Mouse (Mus musculus): Measurements from ENCODE around the gene Il1r2. TPM values are rescaled to one million over a fixed set of nuclear protein-coding genes. Genes with fewer than 3 reads are reported as not detected.

The Il1r2 gene
- total RNA-seq, 2 experiments from 2014 or later = 0.89 to 1.1 TPM

DNA sequence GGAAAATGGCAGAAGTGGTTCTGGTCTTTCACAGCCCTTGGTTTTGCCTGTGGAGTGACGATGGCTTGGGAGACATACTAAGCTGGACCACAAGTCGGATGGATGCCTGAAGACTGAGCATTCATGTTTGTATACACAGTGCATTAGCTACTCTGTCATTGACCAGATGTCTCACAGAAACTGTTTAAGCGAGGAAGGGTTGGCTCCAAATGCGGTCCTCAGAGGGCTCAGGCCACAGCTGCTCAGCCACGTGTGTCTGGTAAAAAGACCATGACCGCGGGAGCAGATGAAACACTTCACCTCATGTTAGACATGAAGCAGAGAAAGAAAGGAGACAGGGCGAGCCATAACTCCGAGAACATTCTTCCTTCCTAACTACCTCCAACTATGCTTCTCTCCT lies 12.5 kb upstream of the Il1r2 start:
- DNase-seq = no peak

DNA sequence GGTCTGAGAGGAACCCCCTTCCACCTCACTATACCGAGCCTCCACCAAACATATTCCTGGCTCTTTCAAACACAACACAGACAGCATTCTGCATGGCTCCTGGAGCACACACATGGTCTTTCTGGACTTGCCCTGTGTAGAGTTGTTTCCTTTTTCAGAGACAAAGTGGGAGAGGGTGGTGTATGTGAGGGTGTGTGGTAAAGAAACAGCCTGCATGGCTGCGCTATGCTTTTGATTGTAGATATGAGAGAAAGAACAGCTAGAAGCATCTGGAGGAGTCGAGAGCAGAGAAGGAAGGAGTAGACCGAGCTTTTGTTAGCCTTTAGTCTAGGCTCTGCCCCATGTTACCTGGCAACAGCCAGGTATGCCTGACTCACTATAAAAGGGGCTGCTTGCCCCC lies 10.5 kb upstream of the Il1r2 start:
- DNase-seq = no peak

DNA sequence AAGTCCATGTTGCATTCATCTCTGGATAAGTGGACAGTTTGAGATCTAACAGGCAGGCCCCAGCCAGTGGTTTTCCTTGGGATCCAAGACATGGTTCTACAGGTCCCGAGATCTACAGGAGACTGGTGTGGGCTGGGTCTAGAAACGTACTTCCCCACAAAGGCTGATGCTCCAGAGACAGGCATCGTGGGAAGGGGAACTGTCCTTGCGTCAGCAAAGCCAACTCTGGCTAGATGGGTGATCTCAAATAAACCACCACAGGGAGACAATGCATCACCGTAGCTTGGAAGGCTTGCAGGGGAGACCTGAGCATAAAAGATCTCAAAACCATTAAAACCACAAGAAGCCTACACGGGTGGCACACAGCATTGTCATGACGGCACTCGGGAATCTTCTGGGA lies 9.4 kb upstream of the Il1r2 start:
- DNase-seq = no peak

DNA sequence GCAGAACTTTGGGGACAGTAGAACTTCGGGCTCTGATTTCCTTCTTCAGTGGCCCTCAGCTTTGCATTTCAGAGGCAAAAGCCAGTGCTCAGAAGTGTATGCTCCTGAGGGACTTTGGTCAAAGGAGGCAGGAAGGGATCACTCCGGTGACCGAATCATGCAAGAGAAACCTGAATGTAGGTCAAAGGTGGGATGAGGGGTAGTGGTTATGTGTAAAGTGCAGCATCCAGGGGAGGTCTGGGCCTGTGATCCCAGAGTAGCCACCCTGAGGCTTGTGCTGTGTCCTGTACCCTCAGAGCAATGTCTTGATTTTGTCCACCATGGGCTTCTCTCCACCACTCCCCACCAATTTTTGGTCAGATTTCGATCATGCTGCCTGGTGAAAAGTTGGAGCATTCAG lies 1.3 kb upstream of the Il1r2 start:
- no peak for DNase-seq

DNA sequence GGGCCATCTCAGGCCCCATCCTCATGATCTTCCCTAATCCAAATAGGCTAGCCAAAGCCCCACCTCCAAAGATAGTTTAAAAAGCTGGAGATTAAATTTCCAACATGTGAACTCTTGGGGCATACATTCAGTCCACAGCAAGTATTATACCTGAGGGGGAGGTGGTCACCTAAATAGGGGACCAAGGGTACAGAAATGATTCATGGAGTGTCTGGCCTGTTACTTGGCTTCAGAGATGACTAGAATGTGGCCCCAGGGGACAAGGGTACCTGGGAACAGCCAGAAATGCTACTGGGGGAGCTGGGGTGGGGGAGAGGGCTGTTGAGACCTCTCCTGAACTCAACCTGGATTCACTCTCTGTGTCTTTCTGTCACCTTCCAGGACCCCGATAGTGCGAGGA lies 3.4 kb downstream of the Il1r2 start:
- DNase-seq = no peak

DNA sequence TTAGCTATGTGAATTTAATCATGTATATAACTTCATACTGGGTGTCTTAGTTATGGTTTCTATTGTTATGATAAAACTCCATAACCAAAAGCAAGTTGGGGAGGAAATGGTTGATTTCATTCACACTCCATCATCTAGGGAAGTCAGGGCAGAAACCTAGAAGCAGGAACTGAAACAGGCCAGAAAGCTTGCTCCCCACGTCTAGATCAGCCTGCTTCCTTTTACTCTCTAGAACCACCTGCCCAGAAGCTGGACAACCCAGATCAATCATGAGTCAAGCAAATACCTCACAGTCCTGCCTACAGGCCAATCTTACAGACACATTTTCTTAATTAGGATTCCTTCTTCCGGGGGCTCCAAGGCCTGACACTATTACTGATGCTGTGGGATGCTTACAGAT lies 7.2 kb downstream of the Il1r2 start:
- DNase-seq = no peak

DNA sequence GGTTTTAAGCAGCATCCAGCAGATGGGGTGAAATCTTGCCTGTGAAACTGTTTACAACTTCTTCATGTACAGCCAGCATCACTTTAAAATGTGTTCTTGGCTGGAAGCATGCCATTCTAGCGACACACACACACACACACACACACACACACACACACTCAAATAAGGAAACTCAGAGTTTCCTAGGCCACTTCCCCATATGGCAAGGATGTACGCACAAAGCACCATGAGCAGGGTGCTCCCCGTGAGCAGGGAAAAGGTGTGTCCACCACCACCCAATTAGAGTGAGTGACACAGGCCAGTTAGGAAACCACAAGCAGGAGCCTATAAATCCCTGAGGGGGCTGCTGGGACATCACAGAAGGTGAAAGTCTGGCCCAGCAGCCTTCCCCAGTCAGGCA lies 10.5 kb downstream of the Il1r2 start:
- DNase-seq = no peak

DNA sequence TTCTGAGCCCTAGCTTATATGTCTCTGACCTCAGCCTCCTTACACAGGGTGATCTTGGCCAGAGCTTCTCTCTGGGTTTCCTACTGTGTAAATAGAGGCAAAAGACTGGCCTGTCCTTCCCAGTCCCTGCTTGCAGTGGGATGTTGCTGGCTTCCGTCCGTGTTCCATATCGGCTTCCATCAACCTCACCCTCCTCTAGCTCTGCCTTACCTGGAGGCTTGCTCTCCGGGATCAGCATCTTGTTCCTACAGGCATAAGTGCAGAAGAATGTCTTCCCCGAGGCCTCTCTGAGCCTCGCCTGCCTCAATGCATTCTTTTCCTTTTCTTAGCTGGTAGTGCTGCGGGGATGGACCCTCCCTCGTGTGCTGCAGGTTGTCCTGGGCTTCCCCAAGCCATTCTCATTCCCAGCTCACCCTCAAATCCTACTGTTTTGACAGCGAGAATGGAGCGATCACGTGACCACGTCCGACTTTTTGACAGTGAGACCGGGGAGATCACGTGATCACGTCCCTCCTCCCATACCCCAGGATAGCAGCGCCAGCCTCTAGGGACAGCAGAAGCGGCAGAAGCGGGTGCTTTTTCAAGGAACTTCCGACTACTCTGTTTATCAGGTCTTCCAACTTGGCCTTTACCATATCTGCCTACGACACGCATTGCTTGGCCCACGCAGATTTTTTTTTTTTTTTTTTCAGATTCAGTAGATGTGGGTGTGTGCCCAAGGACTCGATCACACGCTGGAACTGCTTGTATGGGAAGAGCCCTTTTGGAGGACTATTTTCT lies 11.7 kb downstream of the Il1r2 start:
- peak; percentile 59 to 74 for DNase-seq

DNA sequence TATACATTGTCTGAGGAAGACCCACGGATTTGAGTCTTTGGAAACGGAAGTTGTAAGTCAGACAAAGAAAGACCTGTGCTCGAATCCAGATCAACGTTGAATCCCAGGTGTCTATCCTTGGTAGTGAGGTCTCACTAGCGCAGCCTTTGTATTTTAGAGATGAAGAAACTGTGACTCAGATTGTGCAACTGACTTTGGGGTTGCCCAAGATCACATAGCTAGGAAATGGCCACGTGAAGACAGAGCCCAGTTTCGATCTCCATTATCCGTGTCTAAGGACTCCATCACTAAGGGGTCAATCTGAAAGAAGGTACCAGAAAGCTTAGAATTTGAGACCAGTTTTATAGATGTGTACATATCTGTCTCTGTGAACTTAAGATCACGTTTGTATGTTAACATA lies 17.3 kb downstream of the Il1r2 start:
- DNase-seq = no peak

DNA sequence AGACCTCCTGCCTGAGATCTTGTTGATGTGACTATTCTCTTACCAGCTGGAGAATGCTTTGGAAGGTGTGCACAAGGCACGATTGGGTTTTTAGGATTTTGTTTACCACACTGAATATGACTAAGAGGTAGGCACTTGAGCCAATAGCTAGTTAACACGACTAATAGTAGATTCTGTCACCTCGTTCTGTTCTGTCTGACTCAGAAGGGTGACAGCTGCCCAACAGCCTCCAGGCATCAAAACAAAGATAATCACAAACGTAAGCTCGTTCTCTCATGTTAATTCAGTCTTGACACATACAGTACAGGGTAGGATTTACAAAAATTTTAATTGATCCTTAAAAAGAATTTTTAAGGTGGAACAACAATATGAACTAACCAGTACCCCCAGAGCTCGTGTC lies 18.7 kb downstream of the Il1r2 start:
- no peak for DNase-seq

DNA sequence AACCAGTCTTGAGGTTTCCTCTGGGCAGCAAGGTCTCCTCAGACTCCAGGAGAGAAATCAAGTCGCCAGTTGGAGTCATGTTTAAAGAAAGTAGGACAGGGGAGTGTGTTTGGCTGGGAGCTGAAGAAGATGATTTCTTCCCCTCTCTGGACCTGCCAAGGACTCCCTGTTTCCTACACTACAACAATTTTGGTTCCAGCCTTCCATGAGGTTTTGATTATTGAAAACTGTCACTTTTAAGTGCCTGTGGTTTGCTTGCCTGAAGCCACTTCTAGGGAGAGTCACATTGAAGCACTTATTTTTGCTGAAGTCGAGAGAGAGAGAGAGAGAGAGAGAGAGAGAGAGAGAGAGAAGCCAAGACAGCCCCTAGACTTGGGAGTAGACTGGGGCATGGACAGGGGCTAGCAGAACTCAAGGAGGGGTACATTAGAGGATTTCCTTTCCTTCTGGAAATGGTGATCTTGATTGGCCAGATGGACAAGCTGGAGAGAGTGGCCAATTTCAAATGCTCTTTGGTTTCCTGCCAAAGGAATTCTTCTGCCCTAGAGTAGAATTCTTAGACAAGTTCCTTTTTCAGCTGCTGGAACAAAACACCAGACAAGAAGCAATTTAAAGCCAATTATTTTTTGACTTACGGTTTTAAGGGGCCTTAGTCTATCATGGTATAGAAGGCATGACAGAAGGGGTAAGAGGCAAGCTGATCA lies 20.9 kb downstream of the Il1r2 start:
- DNase-seq = no peak

DNA sequence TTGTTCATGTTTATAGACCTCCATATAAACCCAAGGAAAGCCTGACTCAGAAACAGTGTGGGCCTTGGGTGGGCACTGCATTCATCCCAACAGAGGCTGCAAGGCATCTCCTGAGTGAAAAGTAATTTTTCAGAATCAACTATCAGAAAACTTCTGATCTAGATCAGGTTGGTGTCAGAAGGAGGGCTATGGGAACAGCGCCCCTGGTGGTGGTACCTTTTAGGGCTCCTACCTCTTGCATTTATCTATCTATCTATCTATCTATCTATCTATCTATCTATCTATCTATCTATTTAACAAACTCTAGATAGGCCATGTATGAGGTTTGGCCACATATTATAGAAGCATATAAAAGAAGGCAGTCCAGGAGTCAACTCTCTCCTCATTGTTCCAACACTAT lies 21.7 kb downstream of the Il1r2 start:
- peak; percentile 14 to 23 for DNase-seq

DNA sequence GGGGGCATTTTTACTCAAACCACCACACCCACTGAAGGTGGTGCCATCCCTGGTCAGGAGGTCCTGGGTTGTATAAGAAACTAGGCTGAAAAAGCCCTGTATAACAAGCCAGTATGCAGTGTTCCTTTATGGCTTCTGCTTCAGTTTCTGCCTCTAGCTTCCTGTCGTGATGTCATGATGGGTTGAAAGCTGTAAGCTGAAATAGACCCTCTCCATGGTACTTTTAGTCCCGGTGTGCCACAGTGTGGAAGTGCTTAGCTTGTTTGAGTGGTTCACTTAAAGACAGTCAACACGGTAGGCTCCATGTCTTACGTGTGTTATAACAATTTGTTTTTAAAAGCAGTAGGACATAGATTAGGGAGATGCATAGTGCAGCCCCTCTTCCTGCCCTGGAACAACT lies 32.4 kb downstream of the Il1r2 start:
- DNase-seq = no peak

DNA sequence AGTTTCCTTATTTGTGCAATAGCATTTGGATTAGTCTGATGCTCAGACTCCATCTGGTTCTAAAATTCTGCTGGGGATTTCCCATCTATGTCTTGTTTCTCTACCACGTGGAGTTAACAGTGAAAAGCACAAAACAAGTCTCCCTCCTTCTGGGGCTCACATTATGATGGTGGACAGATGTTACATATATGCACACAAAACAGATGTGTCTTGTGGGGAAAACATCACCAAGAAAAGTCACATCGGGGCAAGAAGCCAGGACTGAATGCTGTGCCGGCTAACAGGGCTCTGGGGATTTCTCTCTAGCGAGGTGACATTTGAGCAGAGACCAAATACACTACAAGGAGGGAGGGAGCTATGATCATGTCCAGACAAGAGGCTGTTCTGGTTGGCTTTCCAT lies 32.8 kb downstream of the Il1r2 start:
- DNase-seq = no peak

DNA sequence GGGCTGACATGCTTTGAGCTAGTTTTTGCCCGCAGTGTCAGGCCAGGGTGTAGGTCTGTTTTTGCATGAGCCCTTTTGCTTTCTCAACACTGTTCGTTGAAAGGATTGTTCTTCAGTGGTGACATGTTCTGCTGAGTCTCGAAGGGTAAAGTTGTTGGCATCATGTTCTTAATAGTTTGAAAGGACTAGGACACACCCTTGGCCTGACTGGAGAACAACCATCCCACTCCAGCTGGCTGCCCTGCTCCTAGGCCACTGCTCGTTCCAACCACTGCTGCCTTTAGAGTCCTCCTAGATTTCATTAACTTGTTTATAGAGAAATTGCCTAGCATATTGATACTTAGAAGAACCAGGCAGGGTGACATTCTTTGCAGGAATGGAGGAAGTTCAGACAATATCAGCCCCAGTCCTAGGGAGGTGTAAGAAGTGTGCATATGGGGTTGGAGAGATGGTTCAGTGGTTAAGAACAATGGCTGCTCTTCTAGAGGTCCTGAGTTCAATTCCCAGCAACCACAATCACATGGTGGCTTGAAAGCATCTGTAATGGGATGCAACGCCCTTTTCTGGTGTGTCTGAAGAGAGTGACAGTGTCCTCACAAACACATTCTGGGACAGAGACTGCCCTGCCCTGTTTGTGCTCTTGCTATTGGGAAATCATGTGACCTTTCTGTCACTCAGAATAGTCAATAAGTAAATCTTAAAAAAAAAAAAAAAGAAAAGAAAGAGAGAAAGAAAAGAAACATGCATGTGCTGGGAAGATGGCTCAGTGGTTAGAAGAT lies 34.3 kb downstream of the Il1r2 start:
- DNase-seq = no peak

DNA sequence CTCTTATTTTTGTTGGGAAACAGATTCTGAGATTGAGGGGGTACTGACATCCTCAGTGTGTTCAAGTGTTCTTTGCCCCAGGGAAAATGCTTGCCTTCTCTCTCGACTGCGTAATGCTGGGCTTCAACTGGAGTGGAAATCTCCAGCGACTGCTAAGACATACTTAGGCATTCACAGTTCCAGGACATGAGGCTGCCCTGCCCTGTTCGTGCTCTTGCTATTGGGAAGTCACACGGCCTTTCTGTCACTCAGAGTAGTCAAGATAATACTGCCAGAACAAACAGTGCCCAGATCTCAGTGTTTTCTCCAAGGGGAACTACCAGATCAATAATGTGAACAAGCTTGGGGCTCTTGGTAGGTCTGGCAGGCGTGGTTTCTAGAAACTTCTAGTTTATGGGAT lies 35.9 kb downstream of the Il1r2 start:
- DNase-seq = no peak

DNA sequence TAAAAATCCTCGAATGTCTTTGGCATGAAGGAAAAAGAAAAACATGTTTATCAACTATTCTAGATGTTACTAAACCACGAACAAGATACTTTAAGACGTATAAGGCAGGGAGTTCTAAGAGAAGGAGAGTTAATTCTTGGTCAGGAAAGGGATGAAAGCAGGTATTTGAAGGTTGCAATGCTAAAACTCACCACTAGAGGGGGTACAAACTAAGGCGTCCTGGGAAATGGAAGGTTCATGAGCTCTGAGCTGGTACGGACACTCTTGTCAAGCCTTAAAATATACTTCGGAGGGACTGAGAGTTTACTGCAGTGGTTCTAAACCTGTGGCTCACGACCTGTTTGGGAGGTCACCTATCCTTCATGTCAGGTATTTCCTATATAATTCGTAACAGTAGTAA lies 41.4 kb downstream of the Il1r2 start:
- DNase-seq = peak in 1 of 2 experiments; percentile 23

DNA sequence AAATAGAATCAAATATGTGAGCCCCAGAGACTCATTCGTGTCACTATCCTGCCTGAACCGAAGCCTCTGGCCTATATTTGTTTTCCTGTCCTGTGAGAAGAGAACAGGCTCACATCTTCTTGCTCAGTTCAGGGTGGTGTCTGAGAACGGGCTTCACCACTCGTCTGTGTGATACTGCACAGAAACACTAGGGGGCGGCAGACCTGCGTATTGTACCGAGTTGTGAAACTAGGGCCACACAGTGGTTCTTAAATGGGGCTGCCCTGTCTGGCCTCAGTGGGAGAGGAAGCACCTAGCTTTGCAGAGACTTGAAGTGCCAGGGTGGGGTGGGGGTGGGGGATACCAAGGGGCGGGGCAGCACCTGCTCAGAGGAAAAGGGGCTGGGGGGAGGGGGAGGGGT lies 42.5 kb downstream of the Il1r2 start:
- DNase-seq = peak; percentile 80 to 86

DNA sequence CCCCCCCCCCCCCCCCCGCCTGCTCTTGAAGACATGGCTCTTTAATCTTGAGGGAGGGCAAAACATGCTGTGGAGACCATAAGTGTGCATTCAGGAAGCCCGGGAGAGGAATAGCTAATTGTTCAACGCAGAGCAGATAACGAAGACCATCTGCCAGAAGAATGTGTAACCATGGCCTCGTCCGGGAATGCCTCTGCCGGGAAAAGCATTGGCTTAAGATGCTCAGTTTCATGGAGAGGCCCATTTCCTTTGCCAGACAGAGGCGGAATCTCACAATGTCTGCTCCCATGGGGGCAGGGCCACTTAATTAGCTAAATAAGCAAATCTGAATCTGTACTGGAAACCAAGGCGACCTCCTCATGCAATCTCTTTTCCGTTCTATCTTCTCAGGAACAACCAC lies 43.7 kb downstream of the Il1r2 start:
- DNase-seq = no peak

DNA sequence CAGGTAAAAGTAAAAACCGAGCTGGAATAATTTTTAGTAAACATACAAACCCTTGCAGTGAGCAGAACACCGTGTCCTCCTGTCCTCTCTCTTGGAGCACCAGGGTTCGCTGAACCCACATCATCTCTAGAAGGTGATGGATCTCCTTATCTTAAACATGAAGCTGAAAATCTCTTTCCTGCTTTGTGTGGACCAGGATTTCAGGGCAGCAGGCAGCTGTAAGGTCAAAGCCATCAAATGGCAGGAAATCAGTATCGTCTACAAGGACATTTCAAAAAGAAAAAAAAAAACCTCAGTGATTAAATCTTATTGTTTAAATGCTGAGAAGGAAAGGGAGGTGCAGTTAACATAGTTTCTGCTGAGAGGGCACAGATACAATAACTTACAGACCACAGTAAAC lies 50.4 kb downstream of the Il1r2 start:
- no peak for DNase-seq

DNA sequence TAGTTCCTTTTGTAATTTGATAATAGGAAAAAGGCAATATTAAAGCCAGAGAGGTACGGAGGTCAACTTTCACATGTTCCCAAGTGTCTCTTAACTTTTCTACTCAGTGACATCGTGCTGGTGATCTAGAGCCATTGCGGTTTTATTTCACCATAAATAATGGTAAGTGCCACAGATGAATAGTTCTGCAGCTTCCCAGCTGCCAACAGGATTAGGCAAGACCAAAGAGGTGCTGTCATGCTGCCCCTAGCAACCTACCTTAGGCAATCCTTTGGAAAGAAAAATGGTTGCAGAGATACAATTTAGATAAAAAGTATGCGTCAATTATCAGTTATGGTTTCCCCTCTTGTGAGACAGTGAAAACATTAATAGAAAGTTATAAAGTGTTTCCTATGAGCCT lies 54.6 kb downstream of the Il1r2 start:
- peak; percentile 16 to 46 for DNase-seq

DNA sequence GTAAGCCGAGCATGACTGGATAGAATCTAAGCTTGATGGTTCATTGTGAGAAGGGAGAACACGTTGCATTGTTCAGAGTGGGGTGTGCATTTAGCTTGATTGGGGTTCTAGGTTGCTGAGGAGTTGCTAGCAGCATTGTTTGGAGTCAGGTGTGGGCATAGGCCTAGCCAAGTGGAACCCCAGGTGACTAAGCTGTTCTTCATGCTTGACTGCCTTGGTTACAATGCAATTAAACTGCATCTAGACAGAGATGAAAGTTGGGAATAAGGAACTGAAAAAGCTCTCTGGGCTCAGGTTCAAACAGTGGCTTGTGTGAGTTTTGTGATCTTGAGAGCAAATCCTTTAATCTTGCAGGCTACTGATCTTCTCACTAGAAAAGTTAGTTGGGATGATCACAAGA lies 55.4 kb downstream of the Il1r2 start:
- DNase-seq = no peak

DNA sequence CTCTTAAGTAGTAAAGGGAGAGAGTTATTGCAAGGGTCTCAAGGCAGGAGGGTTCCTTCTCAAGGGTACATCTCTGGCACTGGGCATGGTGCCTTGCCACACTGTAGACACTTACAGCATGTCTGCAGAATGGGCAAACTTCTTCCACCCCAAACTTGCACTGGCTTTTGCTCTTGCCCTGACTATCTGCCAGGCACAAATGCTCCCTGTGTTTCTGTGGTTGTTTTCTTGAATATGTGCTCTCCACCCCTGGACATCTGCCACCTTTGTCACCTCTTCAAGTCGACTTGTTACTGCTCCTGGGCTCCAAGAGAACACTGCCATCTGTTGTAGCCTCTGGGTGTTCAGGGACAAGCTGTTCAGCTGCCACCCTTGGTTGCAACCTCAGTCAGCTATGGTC lies 57.8 kb downstream of the Il1r2 start:
- no peak for DNase-seq
